In genomic region chr6:125192841-125193240, GRCm38 (mm10) we compare ENCODE assay signal across 8 mouse cellular contexts. TPM values are rescaled to one million over a fixed set of nuclear protein-coding genes. Genes with fewer than 3 reads are reported as not detected.
DNase-seq lines count a peak whose midpoint lies in the region; ATAC-seq lines count a peak whose summit lies in the region.

No protein-coding gene starts in this region.

- H3K4me1 ChIP-seq in erythroblast, embryonic 14.5 days (ENCODE audit: control insufficient read depth) = peaks cover 36% of the 10 kb centered on the region
- H3K4me1 ChIP-seq in forebrain, embryonic 12.5 days = peaks cover 36% of the 10 kb centered on the region
- peaks cover 3% of the 10 kb centered on the region; the same call in 1 of the 2 replicates for H3K4me1 ChIP-seq in liver, embryonic 11.5 days (replicated peaks; ENCODE audit: control insufficient read depth, insufficient read depth, low read length)

- no peaks in the 10 kb centered on the region for H3K27me3 ChIP-seq in erythroblast, embryonic 14.5 days (ENCODE audit: control insufficient read depth)
- H3K27me3 ChIP-seq in forebrain, embryonic 12.5 days = no peaks in the 10 kb centered on the region
- H3K27me3 ChIP-seq in liver, embryonic 11.5 days (replicated peaks; ENCODE audit: control insufficient read depth, insufficient read depth, low read length) = no peaks in the 10 kb centered on the region

- peak; percentile 50 for DNase-seq in A20 (ENCODE audit: low read depth, low spot score)
- no peak for DNase-seq in liver, embryonic 11.5 days (ENCODE audit: low spot score)
- DNase-seq in T-cell, adult 2 months (ENCODE audit: low spot score) = no peak
- DNase-seq in spleen, postnatal 14 days (ENCODE audit: low spot score in 2 of 2) = no peak
- DNase-seq in gastrocnemius, postnatal 14 days = no peak

- no peak for ATAC-seq in erythroblast, adult 5-6 weeks (replicated peaks; ENCODE audit: low FRiP score, poor library complexity, severe bottlenecking)
- ATAC-seq in forebrain, embryonic 12.5 days (ENCODE audit: low FRiP score) = no peak
- ATAC-seq in liver, embryonic 11.5 days (replicated peaks; ENCODE audit: low FRiP score) = no peak

- H3K36me3 ChIP-seq in erythroblast, embryonic 14.5 days (ENCODE audit: control insufficient read depth) = peaks cover 64% of the 10 kb centered on the region
- peaks cover 40% of the 10 kb centered on the region for H3K36me3 ChIP-seq in forebrain, embryonic 12.5 days (replicated peaks)
- H3K36me3 ChIP-seq in liver, embryonic 11.5 days (ENCODE audit: control insufficient read depth, insufficient read depth, low read length) = peaks cover 31% of the 10 kb centered on the region

- peak overlapping the region; percentile 80 for H3K4me2 ChIP-seq in forebrain, embryonic 12.5 days
- H3K4me2 ChIP-seq in liver, embryonic 11.5 days = peak overlapping the region; percentile 86

- peak overlapping the region; percentile 72 for H3K9ac ChIP-seq in forebrain, embryonic 12.5 days
- peak overlapping the region; percentile 93 for H3K9ac ChIP-seq in liver, embryonic 11.5 days (ENCODE audit: low read depth, low read length)

- WGBS in forebrain, embryonic 12.5 days = 45% methylated on average over 5 of the region's 5 CpGs
- WGBS in liver, embryonic 11.5 days = 27% methylated on average over 5 of the region's 5 CpGs

- H3K4me3 ChIP-seq in erythroblast, embryonic 14.5 days (replicated peaks) = peak overlapping the region; percentile 70
- H3K4me3 ChIP-seq in forebrain, embryonic 12.5 days (replicated peaks) = peak overlapping the region; percentile 66
- H3K4me3 ChIP-seq in liver, embryonic 11.5 days (ENCODE audit: low read depth, low read length) = peak overlapping the region; percentile 75

- H3K9me3 ChIP-seq in erythroblast, embryonic 14.5 days (ENCODE audit: control insufficient read depth, low read length) = no peaks in the 10 kb centered on the region
- no peaks in the 10 kb centered on the region for H3K9me3 ChIP-seq in forebrain, embryonic 12.5 days
- H3K9me3 ChIP-seq in liver, embryonic 11.5 days (ENCODE audit: control insufficient read depth, low read length) = no peaks in the 10 kb centered on the region

- H3K27ac ChIP-seq in forebrain, embryonic 12.5 days = peak overlapping the region; percentile 99
- H3K27ac ChIP-seq in liver, embryonic 11.5 days (ENCODE audit: low read depth, low read length) = peak overlapping the region; percentile 100

- intact Hi-C loops in gastrocnemius, postnatal 14 days (cut with DNase I; ENCODE audit: low total_unique reads) = no loop called here

RNA-seq across cellular contexts. Expression of gene Mrpl51, which starts 1.2 kb away (rescaled TPM):
- polyA plus RNA-seq in erythroblast, embryonic 14.5 days (2012) = 18.9 and 22.8 TPM in 2 replicates
- total RNA-seq in erythroblast, adult 5-6 weeks (2015; ENCODE audit: low replicate concordance) = 40.1 and 54.4 TPM in 2 replicates
- 16.4 and 29.8 TPM in 2 replicates for total RNA-seq in erythroblast, adult 5-6 weeks (2017; ENCODE audit: low replicate concordance)
- 192 and 193 TPM in 2 replicates for polyA plus RNA-seq in forebrain, embryonic 12.5 days (2016; fragmentation: Nextera tagmentation; extraction: Ambion mirVana)
- polyA plus RNA-seq in liver, embryonic 11.5 days (2014; fragmentation: Nextera tagmentation; extraction: Ambion mirVana) = 287 and 311 TPM in 2 replicates
- 100 to 1,000 TPM; 214 to 227 TPM for total RNA-seq in gastrocnemius, postnatal 14 days (2021)

RNA-seq across cellular contexts. Expression of gene Ncapd2, which starts 1.3 kb away (rescaled TPM):
- polyA plus RNA-seq in erythroblast, embryonic 14.5 days (2012) = 78.5 and 98.6 TPM in 2 replicates
- 139 and 148 TPM in 2 replicates for total RNA-seq in erythroblast, adult 5-6 weeks (2015; ENCODE audit: low replicate concordance)
- total RNA-seq in erythroblast, adult 5-6 weeks (2017; ENCODE audit: low replicate concordance) = 137 and 246 TPM in 2 replicates
- polyA plus RNA-seq in forebrain, embryonic 12.5 days (2016; fragmentation: Nextera tagmentation; extraction: Ambion mirVana) = 221 and 246 TPM in 2 replicates
- polyA plus RNA-seq in liver, embryonic 11.5 days (2014; fragmentation: Nextera tagmentation; extraction: Ambion mirVana) = 150 and 158 TPM in 2 replicates
- 10 to 100 TPM; 18.4 to 18.7 TPM for total RNA-seq in gastrocnemius, postnatal 14 days (2021)

RNA-seq across cellular contexts. Expression of gene Vamp1, which starts 22.5 kb away (rescaled TPM):
- polyA plus RNA-seq in erythroblast, embryonic 14.5 days (2012) = 0.13 and 0.14 TPM in 2 replicates
- 2.1 and 4.2 TPM in 2 replicates for total RNA-seq in erythroblast, adult 5-6 weeks (2015; ENCODE audit: low replicate concordance)
- 0.14 and 2.1 TPM in 2 replicates for total RNA-seq in erythroblast, adult 5-6 weeks (2017; ENCODE audit: low replicate concordance)
- 5.5 and 6.0 TPM in 2 replicates for polyA plus RNA-seq in forebrain, embryonic 12.5 days (2016; fragmentation: Nextera tagmentation; extraction: Ambion mirVana)
- polyA plus RNA-seq in liver, embryonic 11.5 days (2014; fragmentation: Nextera tagmentation; extraction: Ambion mirVana) = 1.7 and 2.3 TPM in 2 replicates
- total RNA-seq in gastrocnemius, postnatal 14 days (2021) = 10 to 100 TPM; 10.7 to 11.3 TPM

RNA-seq across cellular contexts. Expression of gene Gapdh, which starts 26.6 kb away (rescaled TPM):
- 525 and 659 TPM in 2 replicates for polyA plus RNA-seq in erythroblast, embryonic 14.5 days (2012)
- 912 and 913 TPM in 2 replicates for total RNA-seq in erythroblast, adult 5-6 weeks (2015; ENCODE audit: low replicate concordance)
- 174 and 278 TPM in 2 replicates for total RNA-seq in erythroblast, adult 5-6 weeks (2017; ENCODE audit: low replicate concordance)
- 2,231 and 2,319 TPM in 2 replicates for polyA plus RNA-seq in forebrain, embryonic 12.5 days (2016; fragmentation: Nextera tagmentation; extraction: Ambion mirVana)
- 2,450 and 2,526 TPM in 2 replicates for polyA plus RNA-seq in liver, embryonic 11.5 days (2014; fragmentation: Nextera tagmentation; extraction: Ambion mirVana)
- total RNA-seq in gastrocnemius, postnatal 14 days (2021) = over 10,000 TPM in 1 of 2 experiments, 1,000 to 10,000 TPM in 1; 9,479 to 10,041 TPM

RNA-seq across cellular contexts. Expression of gene Tapbpl, which starts 38.8 kb away (rescaled TPM):
- 0.06 and 0.11 TPM in 2 replicates for polyA plus RNA-seq in erythroblast, embryonic 14.5 days (2012)
- total RNA-seq in erythroblast, adult 5-6 weeks (2015; ENCODE audit: low replicate concordance) = 0.84 and 4.4 TPM in 2 replicates
- total RNA-seq in erythroblast, adult 5-6 weeks (2017; ENCODE audit: low replicate concordance) = 3.0 and 4.0 TPM in 2 replicates
- 1.5 and 2.1 TPM in 2 replicates for polyA plus RNA-seq in forebrain, embryonic 12.5 days (2016; fragmentation: Nextera tagmentation; extraction: Ambion mirVana)
- polyA plus RNA-seq in liver, embryonic 11.5 days (2014; fragmentation: Nextera tagmentation; extraction: Ambion mirVana) = 4.0 TPM in 2 replicates
- 1 to 10 TPM; 2.2 to 2.3 TPM for total RNA-seq in gastrocnemius, postnatal 14 days (2021)
